Mouse (Mus musculus) myocyte (in vitro differentiated cells): ENCODE measurements around the gene Kdm1b.

Experiments used
- CEBPB ChIP-seq: IDR thresholded peaks from 2 replicates; pipeline ENCODE4 v1.6.1; 2011; ENCODE audit warnings: mild to moderate bottlenecking, moderate library complexity; ENCODE audit not compliant: poor library complexity, insufficient read depth, severe bottlenecking
- E2F4 ChIP-seq: IDR thresholded peaks from one replicate; pipeline ENCODE4 v1.6.1; 2011; ENCODE audit warnings: mild to moderate bottlenecking, control low read depth, moderate library complexity; ENCODE audit not compliant: insufficient read depth
- MAX ChIP-seq: IDR thresholded peaks from one replicate; pipeline ENCODE4 v1.6.1; 2011; ENCODE audit warnings: low read depth, mild to moderate bottlenecking, control low read depth
- MYOD1 ChIP-seq, 3 experiments: IDR thresholded peaks; one replicate each; pipeline ENCODE4 v1.6.1; 2011; ENCODE audit warnings: control low read depth in 2 of 3, low read depth in 2 of 3, mild to moderate bottlenecking in 2 of 3, moderate library complexity in 1 of 3; ENCODE audit not compliant: insufficient read length in 2 of 3, control insufficient read depth in 1 of 3
- POLR2A ChIP-seq: IDR thresholded peaks from one replicate; pipeline ENCODE4 v1.6.1; 2011; ENCODE audit warnings: low read depth, mild to moderate bottlenecking, control low read depth, moderate library complexity; ENCODE audit not compliant: insufficient read length
- POLR2AphosphoS2 ChIP-seq: IDR thresholded peaks from one replicate; pipeline ENCODE4 v1.6.1; 2011; ENCODE audit warnings: low read depth, control low read depth; ENCODE audit not compliant: insufficient read length
- REST ChIP-seq: IDR thresholded peaks from one replicate; pipeline ENCODE4 v1.6.1; 2011; ENCODE audit warnings: mild to moderate bottlenecking, control low read depth, moderate library complexity; ENCODE audit not compliant: insufficient read depth, insufficient read length

DNA sequence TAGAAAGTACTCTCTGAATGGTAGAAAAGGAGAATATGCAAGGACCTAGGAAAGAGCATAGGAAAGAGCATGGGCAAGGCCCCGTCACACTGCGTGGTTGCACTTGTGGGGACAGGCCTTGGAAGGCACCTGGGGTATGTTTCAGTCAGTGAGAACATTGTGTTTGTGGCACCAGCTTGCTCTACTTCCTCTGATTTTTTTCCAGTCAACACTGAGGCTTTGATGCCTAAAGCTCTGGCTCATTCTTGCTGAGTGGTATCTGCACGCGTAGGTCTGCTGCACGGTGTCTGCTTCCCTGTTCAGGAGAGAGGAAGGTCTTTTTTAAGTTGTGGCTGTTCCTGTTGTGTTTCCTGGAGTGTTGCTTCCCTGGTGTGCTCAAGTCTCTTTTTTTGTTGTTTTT is 13.5 kb downstream of the Kdm1b start:
- TF ChIP-seq POLR2A, result no peak
- TF ChIP-seq MYOD1 (IDR thresholded peaks at IDR 0.05; ENCODE audit: control insufficient read depth in 1 of 3, insufficient read length in 2 of 3, low read depth in 2 of 3), result no peak
- no peak for TF ChIP-seq E2F4
- TF ChIP-seq POLR2AphosphoS2, result no peak
- no peak for TF ChIP-seq CEBPB
- TF ChIP-seq REST, result no peak
- TF ChIP-seq MAX, result no peak
